Mouse (Mus musculus): ENCODE measurements at regions not wholly inside any gene's neighbourhood (a gene's known extent, or its start where the extent isn't known, plus 50 kb on each side); places are given as distances from the start of the nearest gene placed in this dataset.

GRCm38 (mm10) chr6:7473730-7474129 lies 80.9 kb upstream of the Tac1 start:
- DNase-seq (ENCODE audit: low read depth, low spot score), result no peak

DNA sequence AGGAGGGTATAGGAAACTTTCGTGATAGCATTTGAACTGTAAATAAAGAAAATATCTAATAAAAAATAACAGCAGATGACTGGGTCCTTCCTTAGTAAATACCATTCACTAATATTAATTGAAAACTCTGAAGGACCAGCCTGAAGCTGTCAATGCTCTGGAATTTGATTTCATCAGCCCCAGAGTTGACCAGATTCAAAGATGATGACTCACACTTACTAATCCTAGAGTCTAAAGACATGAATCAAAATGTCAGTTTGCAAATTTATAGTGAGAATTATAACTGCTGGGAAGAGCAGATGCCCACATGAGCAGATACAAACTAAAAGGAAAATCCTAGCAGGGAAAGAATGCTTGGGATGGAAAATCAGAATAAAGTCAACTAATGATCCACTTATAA lies 77.8 kb upstream of the Tac1 start:
- no peak for DNase-seq (ENCODE audit: low read depth, low spot score)

DNA sequence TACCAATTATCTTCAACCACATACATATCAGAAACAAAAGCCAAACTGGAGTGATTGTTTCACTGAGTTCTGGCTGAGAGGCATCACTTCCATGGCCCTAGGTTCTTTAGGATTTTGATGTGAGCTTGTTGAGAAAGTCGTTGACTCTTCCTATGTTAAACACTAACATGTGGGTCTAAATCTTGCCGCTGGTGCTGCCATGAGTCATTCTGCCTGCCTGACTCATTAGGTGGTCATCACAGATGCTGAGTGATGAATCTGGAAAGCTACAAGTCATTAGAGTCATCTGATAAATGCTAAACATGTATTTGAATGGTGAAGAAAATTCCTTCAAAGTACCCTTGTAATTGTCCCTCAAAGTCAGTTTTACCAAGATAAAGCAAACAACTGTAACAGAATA lies 60.4 kb upstream of the Tac1 start:
- DNase-seq (ENCODE audit: low read depth, low spot score), result no peak

GRCm38 (mm10) chr6:7496766-7497165 lies 57.9 kb upstream of the Tac1 start:
- DNase-seq (ENCODE audit: low read depth, low spot score), result no peak
